Mouse (Mus musculus): ENCODE measurements around the gene Slc15a1. TPM values are rescaled to one million over a fixed set of nuclear protein-coding genes. Genes with fewer than 3 reads are reported as not detected.

Gene Slc15a1
- polyA plus RNA-seq, 1 experiment from 2014 or later: 0.13 TPM

GRCm38 (mm10) chr14:121545551-121546331, 40.7 kb upstream of the Slc15a1 start:
- H3K36me3 ChIP-seq (ENCODE audit: insufficient read depth): peaks cover 11% of the 10 kb centered on the region; the same call in 1 of the 2 replicates
- no peaks in the 10 kb centered on the region for H3K27me3 ChIP-seq (ENCODE audit: insufficient read depth, low read length)
- 84% methylated on average over 14 of the region's 14 CpGs for WGBS
- peaks cover 9% of the 10 kb centered on the region for H3K4me1 ChIP-seq (ENCODE audit: insufficient read depth)
- no peak for TF ChIP-seq CTCF (IDR thresholded peaks at IDR 0.05; ENCODE audit: low read depth)
- no peak overlapping the region for H3K4me2 ChIP-seq
- H3K27ac ChIP-seq (ENCODE audit: low read depth): no peak overlapping the region
- DNase-seq: no peak
- no peak overlapping the region for H3K9ac ChIP-seq
- ATAC-seq (ENCODE audit: insufficient read depth): no peak
- no peaks in the 10 kb centered on the region for H3K9me3 ChIP-seq (ENCODE audit: low read depth, low read length)
- H3K4me3 ChIP-seq (ENCODE audit: low read depth, low read length): no peak overlapping the region

DNA sequence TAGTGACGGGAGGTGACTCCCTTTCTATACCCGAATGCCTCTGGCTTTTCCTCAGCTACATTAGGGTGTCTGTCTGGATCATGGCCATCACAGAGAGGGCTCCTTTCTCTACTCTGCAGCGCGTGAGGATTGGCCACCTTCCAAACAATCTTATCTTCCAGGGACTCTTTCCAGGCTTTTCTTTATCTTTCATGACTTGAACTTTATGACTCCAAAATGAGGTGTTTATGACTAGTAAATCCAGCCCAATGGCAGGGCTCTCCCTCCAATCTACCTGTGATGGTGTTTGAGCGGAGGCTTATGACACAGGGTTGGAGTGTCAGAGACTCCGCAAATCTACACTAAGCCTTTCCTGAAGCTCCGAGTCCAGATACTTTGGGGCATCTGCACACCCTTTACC, 36.2 kb upstream of the Slc15a1 start:
- no peak overlapping the region for H3K4me2 ChIP-seq
- no peaks in the 10 kb centered on the region for H3K4me1 ChIP-seq (ENCODE audit: insufficient read depth)
- H3K9ac ChIP-seq: no peak overlapping the region
- DNase-seq (peak; percentile 34), ATAC-seq (ENCODE audit: insufficient read depth) (peak; percentile 21)
- 54% methylated on average over 7 of the region's 7 CpGs for WGBS
- no peak overlapping the region for H3K4me3 ChIP-seq (ENCODE audit: low read depth, low read length)
- peaks cover 8% of the 10 kb centered on the region; the same call in 1 of the 2 replicates for H3K36me3 ChIP-seq (ENCODE audit: insufficient read depth)
- no peaks in the 10 kb centered on the region; the same call in 1 of the 2 replicates for H3K9me3 ChIP-seq (ENCODE audit: low read depth, low read length)
- no peak overlapping the region for H3K27ac ChIP-seq (ENCODE audit: low read depth)
- no peak for TF ChIP-seq CTCF (IDR thresholded peaks at IDR 0.05; ENCODE audit: low read depth)
- no peaks in the 10 kb centered on the region for H3K27me3 ChIP-seq (ENCODE audit: insufficient read depth, low read length)

- H3K27ac ChIP-seq (ENCODE audit: low read depth): no peak overlapping the region
- no peak overlapping the region for H3K9ac ChIP-seq
- no peak for TF ChIP-seq CTCF (IDR thresholded peaks at IDR 0.05; ENCODE audit: low read depth)
- no peaks in the 10 kb centered on the region; the same call in 1 of the 2 replicates for H3K9me3 ChIP-seq (ENCODE audit: low read depth, low read length)
- 79% methylated on average over 3 of the region's 3 CpGs for WGBS
- DNase-seq: no peak
- no peaks in the 10 kb centered on the region for H3K4me1 ChIP-seq (ENCODE audit: insufficient read depth)
- H3K4me3 ChIP-seq (ENCODE audit: low read depth, low read length): no peak overlapping the region
- no peak overlapping the region for H3K4me2 ChIP-seq
- ATAC-seq (ENCODE audit: insufficient read depth): no peak
- no peaks in the 10 kb centered on the region for H3K36me3 ChIP-seq (ENCODE audit: insufficient read depth)
- H3K27me3 ChIP-seq (ENCODE audit: insufficient read depth, low read length): no peaks in the 10 kb centered on the region
These were observed 29.4 kb upstream of the Slc15a1 start for GRCm38 (mm10) chr14:121534501-121534900.

- Histone ChIP-seq H3K27ac (ENCODE audit: low read depth) (no peak overlapping the region), H3K9me3 (ENCODE audit: low read depth, low read length) (no peaks in the 10 kb centered on the region), H3K27me3 (ENCODE audit: insufficient read depth, low read length) (no peaks in the 10 kb centered on the region), H3K36me3 (ENCODE audit: insufficient read depth) (no peaks in the 10 kb centered on the region), H3K4me3 (ENCODE audit: low read depth, low read length) (no peak overlapping the region), H3K4me1 (ENCODE audit: insufficient read depth) (no peaks in the 10 kb centered on the region), H3K9ac (no peak overlapping the region), H3K4me2 (no peak overlapping the region)
- DNase-seq: no peak
- TF ChIP-seq CTCF (IDR thresholded peaks at IDR 0.05; ENCODE audit: low read depth): no peak
- WGBS: 77% methylated on average over 9 of the region's 9 CpGs
- ATAC-seq (ENCODE audit: insufficient read depth): no peak
These were observed 25.8 kb upstream of the Slc15a1 start for GRCm38 (mm10) chr14:121530853-121531252.

- Histone ChIP-seq H3K27ac (ENCODE audit: low read depth) (no peak overlapping the region), H3K27me3 (ENCODE audit: insufficient read depth, low read length) (no peaks in the 10 kb centered on the region), H3K4me3 (ENCODE audit: low read depth, low read length) (no peak overlapping the region), H3K36me3 (ENCODE audit: insufficient read depth) (no peaks in the 10 kb centered on the region), H3K9me3 (ENCODE audit: low read depth, low read length) (no peaks in the 10 kb centered on the region), H3K9ac (no peak overlapping the region), H3K4me1 (ENCODE audit: insufficient read depth) (no peaks in the 10 kb centered on the region), H3K4me2 (no peak overlapping the region)
- no peak for ATAC-seq (ENCODE audit: insufficient read depth)
- WGBS: 69% methylated on average over 3 of the region's 3 CpGs
- DNase-seq: no peak
- no peak for TF ChIP-seq CTCF (IDR thresholded peaks at IDR 0.05; ENCODE audit: low read depth)
These were observed 22.8 kb upstream of the Slc15a1 start for GRCm38 (mm10) chr14:121527883-121528282.

DNA sequence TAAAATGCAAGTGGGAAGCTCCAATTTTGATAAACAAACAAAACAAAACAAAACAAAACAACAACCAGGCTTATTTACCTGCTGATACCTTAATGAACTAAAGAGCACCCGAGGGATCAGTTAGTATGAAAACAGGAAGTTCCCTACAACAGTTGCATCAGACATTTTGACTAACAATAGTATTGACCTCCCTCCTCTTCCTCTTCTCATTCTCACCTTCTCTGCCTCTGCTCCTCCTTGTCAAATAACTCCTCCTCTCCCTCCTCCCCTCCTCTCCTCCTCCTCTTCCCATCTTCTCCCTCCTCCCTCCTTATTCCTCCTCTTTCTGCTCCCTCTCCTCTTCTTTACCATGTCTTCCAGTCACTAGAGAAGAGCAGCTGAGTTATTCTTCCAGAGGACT, 22.1 kb upstream of the Slc15a1 start:
- TF ChIP-seq CTCF (IDR thresholded peaks at IDR 0.05; ENCODE audit: low read depth): no peak
- H3K4me1 ChIP-seq (ENCODE audit: insufficient read depth): no peaks in the 10 kb centered on the region; the same call in 1 of the 2 replicates
- 74% methylated on average over 1 of the region's 1 CpGs for WGBS

GRCm38 (mm10) chr14:121521709-121522108, 16.7 kb upstream of the Slc15a1 start:
- peak; percentile 84 for DNase-seq
- H3K27me3 ChIP-seq (ENCODE audit: insufficient read depth, low read length): no peaks in the 10 kb centered on the region
- 38% methylated on average over 4 of the region's 4 CpGs for WGBS
- H3K4me3 ChIP-seq (ENCODE audit: low read depth, low read length): no peak overlapping the region
- TF ChIP-seq CTCF (IDR thresholded peaks at IDR 0.05; ENCODE audit: low read depth): no peak
- peaks cover 4% of the 10 kb centered on the region; the same call in 1 of the 2 replicates for H3K4me1 ChIP-seq (ENCODE audit: insufficient read depth)
- no peaks in the 10 kb centered on the region for H3K9me3 ChIP-seq (ENCODE audit: low read depth, low read length)
- no peaks in the 10 kb centered on the region for H3K36me3 ChIP-seq (ENCODE audit: insufficient read depth)
- H3K9ac ChIP-seq: no peak overlapping the region
- no peak overlapping the region for H3K27ac ChIP-seq (ENCODE audit: low read depth)
- peak; percentile 65; the same call in 1 of the 2 replicates for ATAC-seq (ENCODE audit: insufficient read depth)
- H3K4me2 ChIP-seq: no peak overlapping the region

More for the DNA sequence above, 22.1 kb upstream of the Slc15a1 start:
- Histone ChIP-seq H3K9me3 (ENCODE audit: low read depth, low read length) (no peaks in the 10 kb centered on the region), H3K27me3 (ENCODE audit: insufficient read depth, low read length) (no peaks in the 10 kb centered on the region), H3K36me3 (ENCODE audit: insufficient read depth) (no peaks in the 10 kb centered on the region), H3K27ac (ENCODE audit: low read depth) (no peak overlapping the region), H3K9ac (no peak overlapping the region), H3K4me2 (no peak overlapping the region), H3K4me3 (ENCODE audit: low read depth, low read length) (no peak overlapping the region)
- no peak for DNase-seq
- no peak for ATAC-seq (ENCODE audit: insufficient read depth)
